Mouse (Mus musculus): Measurements from ENCODE around the gene Chst11. TPM values are rescaled to one million over a fixed set of nuclear protein-coding genes. Genes with fewer than 3 reads are reported as not detected.

The Chst11 gene
- polyA plus RNA-seq, 1 experiment from 2014 or later, result 0.99 TPM

GRCm38 (mm10) chr10:83224999-83225398 lies 239.7 kb downstream of the Chst11 start:
- no peaks in the 10 kb centered on the region for H3K9me3 ChIP-seq
- no peak overlapping the region for H3K27ac ChIP-seq
- H3K36me3 ChIP-seq, result no peaks in the 10 kb centered on the region
- 48% methylated on average over 3 of the region's 3 CpGs for WGBS
- H3K9ac ChIP-seq, result no peak overlapping the region
- H3K4me1 ChIP-seq (replicated peaks), result no peaks in the 10 kb centered on the region
- no peaks in the 10 kb centered on the region for H3K27me3 ChIP-seq (replicated peaks)
- no peak overlapping the region for H3K4me2 ChIP-seq (replicated peaks)
- no peak for ATAC-seq
- no peak overlapping the region for H3K4me3 ChIP-seq (replicated peaks)

DNA sequence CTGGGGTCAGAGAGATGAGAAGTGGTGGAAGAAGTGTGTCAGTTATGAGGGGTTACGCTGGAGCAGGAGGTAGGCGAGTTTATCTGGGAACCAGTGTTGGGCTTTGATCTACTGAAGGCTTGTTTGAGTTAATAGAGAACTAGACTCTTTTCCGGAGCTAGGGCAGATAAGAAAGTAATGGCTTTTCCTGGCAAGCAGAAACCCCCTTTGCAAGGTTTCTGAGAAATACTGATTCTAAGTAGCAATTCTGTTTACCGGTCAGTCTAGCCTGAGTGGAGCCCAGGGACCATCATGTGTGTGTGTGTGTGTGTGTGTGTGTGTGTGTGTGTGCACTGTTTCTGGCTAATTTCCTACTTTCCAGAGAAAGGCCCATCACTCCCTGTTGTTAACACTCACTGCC lies 243.3 kb downstream of the Chst11 start:
- no peak overlapping the region for H3K4me2 ChIP-seq (replicated peaks)
- 58% methylated on average over 4 of the region's 4 CpGs for whole genome bisulfite sequencing
- ATAC-seq, result no peak
- no peaks in the 10 kb centered on the region for H3K4me1 ChIP-seq (replicated peaks)
- H3K4me3 ChIP-seq (replicated peaks), result no peak overlapping the region
- H3K27ac ChIP-seq, result no peak overlapping the region
- no peak overlapping the region for H3K9ac ChIP-seq
- no peaks in the 10 kb centered on the region for H3K36me3 ChIP-seq
- no peaks in the 10 kb centered on the region for H3K9me3 ChIP-seq
- no peaks in the 10 kb centered on the region for H3K27me3 ChIP-seq (replicated peaks)

DNA sequence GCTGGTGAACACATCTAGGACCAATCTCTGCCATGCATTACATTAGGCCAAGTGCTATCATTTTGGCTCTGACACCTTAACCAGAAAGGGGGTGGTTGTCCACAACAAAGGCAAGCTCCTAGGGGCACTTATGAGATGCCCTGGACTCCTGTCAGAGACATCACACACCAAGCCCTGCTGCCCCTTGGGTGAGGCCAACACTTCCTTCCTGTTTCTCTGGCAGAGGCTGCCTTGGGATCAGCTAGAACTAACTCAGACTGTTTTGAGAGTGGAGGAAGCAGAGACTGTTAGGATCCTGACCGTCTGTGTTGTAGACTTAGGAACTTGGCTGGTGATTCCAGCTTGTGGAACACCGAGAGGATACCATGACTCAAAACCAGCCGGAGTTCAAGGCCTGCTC lies 248.7 kb downstream of the Chst11 start:
- no peak overlapping the region for H3K4me2 ChIP-seq (replicated peaks)
- no peak overlapping the region for H3K9ac ChIP-seq
- H3K4me1 ChIP-seq (replicated peaks), result no peaks in the 10 kb centered on the region
- no peak overlapping the region for H3K4me3 ChIP-seq (replicated peaks)
- ATAC-seq, result no peak
- H3K27ac ChIP-seq, result no peak overlapping the region
- H3K9me3 ChIP-seq, result no peaks in the 10 kb centered on the region
- no peaks in the 10 kb centered on the region for H3K27me3 ChIP-seq (replicated peaks)
- 86% methylated on average over 3 of the region's 3 CpGs for WGBS
- H3K36me3 ChIP-seq, result no peaks in the 10 kb centered on the region

DNA sequence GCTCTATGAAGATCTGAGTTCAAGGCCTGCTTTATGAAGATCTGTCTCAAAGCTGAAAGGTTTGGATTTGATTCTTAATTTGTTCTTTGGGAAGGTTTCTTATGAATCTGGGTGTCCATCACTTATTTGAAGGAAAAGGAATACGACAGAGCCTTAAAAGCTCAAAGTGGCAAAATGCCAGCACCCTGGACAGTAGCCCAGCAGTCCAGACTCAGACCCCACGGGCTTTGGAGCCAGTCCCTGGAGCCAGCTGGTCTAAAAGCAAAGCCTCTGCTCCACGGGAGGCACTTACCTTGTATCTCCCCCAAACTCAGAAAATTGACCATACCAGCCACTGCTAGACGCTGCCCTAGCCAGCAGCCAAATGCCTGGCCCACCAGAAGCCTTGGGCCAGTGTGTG lies 249.1 kb downstream of the Chst11 start:
- WGBS, result 62% methylated on average over 4 of the region's 4 CpGs
- no peaks in the 10 kb centered on the region for H3K36me3 ChIP-seq

DNA sequence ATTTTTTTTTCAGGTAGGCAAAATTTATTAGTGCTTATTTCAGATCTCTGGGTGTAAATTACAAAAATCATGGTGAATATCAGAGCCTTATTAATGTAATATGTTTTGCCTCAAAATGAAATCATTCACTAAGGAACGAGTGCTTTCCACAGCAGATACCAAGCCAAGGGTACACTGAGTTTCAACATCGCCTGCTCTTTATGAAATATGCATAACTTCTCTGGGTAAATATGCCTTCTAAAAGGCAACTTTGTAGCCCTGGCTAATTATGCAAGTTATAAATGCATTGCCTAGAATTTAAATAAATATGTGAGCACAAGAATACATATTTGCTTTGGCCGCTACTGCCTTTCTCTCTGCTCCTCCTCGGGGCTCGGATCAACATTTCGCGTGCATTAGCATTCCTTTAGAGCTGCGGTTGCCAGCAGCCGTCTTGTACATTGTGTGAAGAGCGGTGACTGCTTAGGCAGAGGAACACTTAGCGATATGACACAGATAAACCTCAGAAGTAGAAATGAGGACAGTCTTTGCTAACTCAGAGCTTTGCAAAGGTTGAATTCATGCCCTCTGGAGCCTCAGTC lies 256.9 kb downstream of the Chst11 start:
- Histone ChIP-seq H3K36me3 (no peaks in the 10 kb centered on the region), H3K4me3 (replicated peaks) (no peak overlapping the region), H3K4me2 (replicated peaks) (no peak overlapping the region), H3K9me3 (no peaks in the 10 kb centered on the region), H3K4me1 (replicated peaks) (no peaks in the 10 kb centered on the region), H3K27ac (no peak overlapping the region), H3K9ac (no peak overlapping the region), H3K27me3 (replicated peaks) (no peaks in the 10 kb centered on the region)
- 36% methylated on average over 11 of the region's 11 CpGs for WGBS
- no peak for ATAC-seq

More for the DNA sequence above, 249.1 kb downstream of the Chst11 start:
- H3K4me1 ChIP-seq (replicated peaks), result no peaks in the 10 kb centered on the region
- H3K4me3 ChIP-seq (replicated peaks), result no peak overlapping the region
- no peaks in the 10 kb centered on the region for H3K27me3 ChIP-seq (replicated peaks)
- H3K4me2 ChIP-seq (replicated peaks), result no peak overlapping the region
- ATAC-seq, result no peak
- no peak overlapping the region for H3K27ac ChIP-seq
- H3K9me3 ChIP-seq, result no peaks in the 10 kb centered on the region
- H3K9ac ChIP-seq, result no peak overlapping the region

DNA sequence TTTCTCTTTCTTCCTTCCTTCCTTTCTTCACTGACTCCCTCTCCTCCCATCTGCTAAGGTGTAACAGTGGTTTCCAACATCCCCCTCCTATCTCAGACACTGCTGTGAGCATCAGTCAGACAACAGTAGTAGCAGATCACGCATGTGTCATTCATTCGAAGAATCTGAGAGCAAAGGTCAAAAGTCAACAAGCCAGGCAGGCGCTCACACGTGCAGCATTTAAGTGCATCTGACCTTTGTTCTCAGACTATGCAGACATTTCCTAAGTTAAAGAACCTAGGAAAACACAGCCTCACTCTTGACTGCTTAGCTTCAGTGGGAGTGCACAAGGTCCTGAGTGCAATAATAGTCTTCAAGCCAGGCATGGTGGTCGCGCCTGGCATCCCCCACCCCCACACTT lies 258.8 kb downstream of the Chst11 start:
- peak; percentile 81 for ATAC-seq
- no peak overlapping the region for H3K4me2 ChIP-seq (replicated peaks)
- WGBS, result 30% methylated on average over 6 of the region's 6 CpGs
- H3K9me3 ChIP-seq, result no peaks in the 10 kb centered on the region
- H3K9ac ChIP-seq, result no peak overlapping the region
- H3K27ac ChIP-seq, result no peak overlapping the region
- no peak overlapping the region for H3K4me3 ChIP-seq (replicated peaks)
- no peaks in the 10 kb centered on the region for H3K36me3 ChIP-seq
- H3K4me1 ChIP-seq (replicated peaks), result no peaks in the 10 kb centered on the region
- H3K27me3 ChIP-seq (replicated peaks), result no peaks in the 10 kb centered on the region

Other genes starting within 250 kb of the Chst11 start
- gene Nfyb, start 221.4 kb upstream of the Chst11 start, polyA plus RNA-seq (2015; fragmentation: Nextera tagmentation; extraction: Ambion mirVana), result 37.9 and 42.7 TPM in 2 replicates
- gene Txnrd1, start 151.5 kb upstream of the Chst11 start, polyA plus RNA-seq (2015; fragmentation: Nextera tagmentation; extraction: Ambion mirVana), result 106 and 115 TPM in 2 replicates
- 0.42 and 0.46 TPM in 2 replicates for gene Eid3, start 118.9 kb upstream of the Chst11 start, polyA plus RNA-seq (2015; fragmentation: Nextera tagmentation; extraction: Ambion mirVana)

Measured in intestine, embryonic 15.5 days (tissue).